Mouse (Mus musculus) urinary bladder, postnatal 25 days (tissue): Measurements from ENCODE around the gene Smg5.
"Not testable (repeated sequence)": the region's sequence is repeated elsewhere in the genome, so short reads cannot be mapped to it uniquely, and the experiment has no call there.

ENCODE experiments used
- DNase-seq: peaks from one replicate; pipeline ENCODE4 v3.0.0; 2022; ENCODE audit warnings: low spot score

Smg5 gene

GRCm38 (mm10) chr3:88336058-88337013 is at the start of gene Smg5, which contains the start of gene Tmem79:
Gene Smg5 (plus strand): TSS chr3:88336260.
Gene Tmem79 (minus strand): TSS chr3:88336148.
- DNase-seq, result peak; percentile 94

- no peak for DNase-seq
Observed at GRCm38 (mm10) chr3:88287110-88287509, 49.0 kb upstream of the Smg5 start, which contains the start of gene Gm38392. Gene Gm38392 (minus strand): TSS chr3:88287210.

- not testable (repeated sequence) for DNase-seq
Observed at GRCm38 (mm10) chr3:88288133-88288713, 47.8 kb upstream of the Smg5 start.

GRCm38 (mm10) chr3:88291970-88292369 is 44.1 kb upstream of the Smg5 start:
- no peak for DNase-seq

- DNase-seq, result not testable (repeated sequence)
Observed at GRCm38 (mm10) chr3:88295272-88295671, 40.8 kb upstream of the Smg5 start.

- DNase-seq, result no peak
Observed at GRCm38 (mm10) chr3:88296110-88296560, 39.9 kb upstream of the Smg5 start.

- peak; percentile 90 for DNase-seq
Observed at GRCm38 (mm10) chr3:88296561-88297318, 39.3 kb upstream of the Smg5 start, which contains the start of the genes Tsacc and Cct3. Gene Tsacc (minus strand): TSS chr3:88296999. Gene Cct3 (plus strand): TSS chr3:88297116.

GRCm38 (mm10) chr3:88297321-88297851 is 38.7 kb upstream of the Smg5 start:
- DNase-seq, result no peak

- no peak for DNase-seq
Observed at GRCm38 (mm10) chr3:88299172-88299571, 36.9 kb upstream of the Smg5 start.

GRCm38 (mm10) chr3:88324951-88325405 is 11.1 kb upstream of the Smg5 start, which contains the start of gene Glmp:
Gene Glmp (plus strand): TSS chr3:88325023.
- peak; percentile 34 for DNase-seq

GRCm38 (mm10) chr3:88328956-88329355 is 7.1 kb upstream of the Smg5 start:
- no peak for DNase-seq

GRCm38 (mm10) chr3:88331282-88331681 is 4.8 kb upstream of the Smg5 start:
- DNase-seq, result peak; percentile 37

GRCm38 (mm10) chr3:88334029-88334658 is 1.9 kb upstream of the Smg5 start:
- peak; percentile 49 for DNase-seq

- DNase-seq, result no peak
Observed at GRCm38 (mm10) chr3:88334902-88335435, 1.1 kb upstream of the Smg5 start.

GRCm38 (mm10) chr3:88335436-88336053 is 515 bp upstream of the Smg5 start:
- DNase-seq, result peak; percentile 16

- no peak for DNase-seq
Observed at GRCm38 (mm10) chr3:88337367-88338020, 1.4 kb downstream of the Smg5 start.

GRCm38 (mm10) chr3:88338316-88338715 is 2.3 kb downstream of the Smg5 start:
- DNase-seq, result no peak

- no peak for DNase-seq
Observed at GRCm38 (mm10) chr3:88339006-88339405, 2.9 kb downstream of the Smg5 start.

GRCm38 (mm10) chr3:88350732-88351131 is 14.7 kb downstream of the Smg5 start:
- DNase-seq, result no peak

GRCm38 (mm10) chr3:88352907-88353306 is 16.8 kb downstream of the Smg5 start:
- DNase-seq, result no peak
